Mouse (Mus musculus) neutrophil, adult 65 days (primary cell): ENCODE results near the gene Prkaca. TPM values are rescaled to one million over a fixed set of nuclear protein-coding genes. Genes with fewer than 3 reads are reported as not detected.

Source experiments
- total RNA-seq: library from RNA; stranded (reverse); gene quantifications from 2 replicates; pipeline ENCODE4 v1.2.4, GENCODE M21; 2023

The Prkaca gene
- 29.2 and 30.6 TPM in 2 replicates for total RNA-seq

GRCm38 (mm10) chr8:83972150-83973120 lies at the start of gene Prkaca:
Prkaca (plus strand) TSS chr8:83972993.

GRCm38 (mm10) chr8:83955106-83955957 lies 17.5 kb upstream of the Prkaca start, which contains the start of the genes Gm10644 and Asf1b:
Gm10644 (minus strand) TSS chr8:83955205.
Asf1b (plus strand) TSS chr8:83955507.

DNA sequence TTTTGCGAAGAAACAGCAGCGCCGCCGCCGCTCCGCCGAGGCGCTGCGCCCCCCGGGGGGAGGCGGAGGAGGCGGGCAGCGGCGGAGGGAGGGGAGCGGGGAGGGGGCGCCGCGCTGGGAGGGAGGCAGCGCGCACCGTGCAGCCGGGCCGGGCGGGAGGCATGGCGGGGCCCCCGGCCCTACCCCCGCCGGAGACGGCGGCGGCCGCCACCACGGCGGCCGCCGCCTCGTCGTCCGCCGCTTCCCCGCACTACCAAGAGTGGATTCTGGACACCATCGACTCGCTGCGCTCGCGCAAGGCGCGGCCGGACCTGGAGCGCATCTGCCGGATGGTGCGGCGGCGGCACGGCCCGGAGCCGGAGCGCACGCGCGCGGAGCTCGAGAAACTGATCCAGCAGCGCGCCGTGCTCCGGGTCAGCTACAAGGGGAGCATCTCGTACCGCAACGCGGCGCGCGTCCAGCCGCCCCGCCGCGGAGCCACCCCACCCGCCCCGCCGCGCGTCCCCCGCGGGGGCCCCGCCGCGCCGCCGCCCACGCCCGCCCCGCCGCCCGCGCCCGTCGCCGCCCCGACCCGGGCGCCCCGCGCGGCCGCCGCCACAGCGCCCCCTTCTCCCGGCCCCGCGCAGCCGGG lies 24.8 kb downstream of the Prkaca start, which contains the start of gene Samd1:
Gene Samd1 (plus strand): TSS at position 162 of the 631 bp plus-strand sequence.

DNA sequence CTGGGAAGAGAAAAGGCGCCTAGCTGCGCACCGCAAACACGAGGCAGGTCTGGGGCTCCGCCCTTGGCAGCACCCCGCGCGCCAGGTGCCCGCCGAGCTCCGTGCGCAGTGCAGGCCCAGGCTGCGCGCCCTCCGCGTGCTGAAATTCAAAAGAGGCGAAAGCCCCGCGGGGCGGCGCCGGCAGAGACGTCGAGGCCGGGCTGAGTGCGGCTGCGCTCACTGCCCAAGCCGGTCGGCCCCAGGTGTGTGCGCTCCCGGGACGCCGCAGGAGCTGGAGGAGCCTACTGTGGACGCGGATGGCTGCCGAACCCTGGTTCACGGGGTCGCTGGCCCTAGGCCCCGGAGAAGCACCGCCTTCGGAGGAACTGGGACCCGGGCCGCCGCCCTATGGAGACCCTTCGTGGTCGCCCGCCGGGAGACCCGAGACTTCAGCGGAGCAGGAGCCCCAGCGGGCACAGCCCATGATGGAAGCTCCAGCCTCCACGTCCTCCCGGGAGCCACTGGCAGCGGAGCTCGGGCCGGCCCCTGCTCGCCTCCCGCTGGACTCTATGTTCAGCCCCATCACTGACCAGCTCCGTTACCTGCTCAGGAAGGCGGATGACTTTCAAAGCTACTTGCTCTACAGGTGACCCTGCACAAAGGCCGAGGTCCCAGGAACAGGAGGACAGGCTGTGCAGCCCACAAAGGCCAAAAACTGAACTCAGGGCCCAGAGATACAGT lies 28.6 kb downstream of the Prkaca start, which contains the start of gene 1700067K01Rik:
Gene 1700067K01Rik (plus strand): TSS at position 222 of the 720 bp plus-strand sequence.

GRCm38 (mm10) chr8:84011705-84012498 lies 39.1 kb downstream of the Prkaca start, which contains the start of gene 2210011C24Rik:
2210011C24Rik (minus strand) TSS chr8:84012171.

DNA sequence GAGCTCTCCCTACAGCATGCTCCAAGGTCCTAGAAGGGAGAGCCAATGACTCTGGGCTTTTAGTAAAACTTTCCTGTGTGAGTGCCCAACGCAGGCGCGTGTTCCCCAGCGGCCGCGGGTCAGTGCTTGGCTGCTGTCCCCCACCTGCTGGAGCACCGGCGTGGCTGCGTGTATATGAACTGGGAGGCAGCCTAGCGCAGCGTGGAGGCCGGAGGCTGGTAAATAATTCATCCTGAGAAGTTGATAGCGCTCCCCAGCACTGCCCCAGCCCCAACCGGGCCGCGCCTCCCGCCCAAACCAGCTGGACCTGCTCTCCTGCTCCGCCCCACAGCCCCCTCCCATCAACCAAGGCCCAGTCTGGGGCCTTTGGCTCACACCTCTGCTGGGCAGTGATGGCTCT lies 48.3 kb downstream of the Prkaca start, which contains the start of gene Palm3:
Gene Palm3 (plus strand): TSS at position 376 of the 400 bp plus-strand sequence.

DNA sequence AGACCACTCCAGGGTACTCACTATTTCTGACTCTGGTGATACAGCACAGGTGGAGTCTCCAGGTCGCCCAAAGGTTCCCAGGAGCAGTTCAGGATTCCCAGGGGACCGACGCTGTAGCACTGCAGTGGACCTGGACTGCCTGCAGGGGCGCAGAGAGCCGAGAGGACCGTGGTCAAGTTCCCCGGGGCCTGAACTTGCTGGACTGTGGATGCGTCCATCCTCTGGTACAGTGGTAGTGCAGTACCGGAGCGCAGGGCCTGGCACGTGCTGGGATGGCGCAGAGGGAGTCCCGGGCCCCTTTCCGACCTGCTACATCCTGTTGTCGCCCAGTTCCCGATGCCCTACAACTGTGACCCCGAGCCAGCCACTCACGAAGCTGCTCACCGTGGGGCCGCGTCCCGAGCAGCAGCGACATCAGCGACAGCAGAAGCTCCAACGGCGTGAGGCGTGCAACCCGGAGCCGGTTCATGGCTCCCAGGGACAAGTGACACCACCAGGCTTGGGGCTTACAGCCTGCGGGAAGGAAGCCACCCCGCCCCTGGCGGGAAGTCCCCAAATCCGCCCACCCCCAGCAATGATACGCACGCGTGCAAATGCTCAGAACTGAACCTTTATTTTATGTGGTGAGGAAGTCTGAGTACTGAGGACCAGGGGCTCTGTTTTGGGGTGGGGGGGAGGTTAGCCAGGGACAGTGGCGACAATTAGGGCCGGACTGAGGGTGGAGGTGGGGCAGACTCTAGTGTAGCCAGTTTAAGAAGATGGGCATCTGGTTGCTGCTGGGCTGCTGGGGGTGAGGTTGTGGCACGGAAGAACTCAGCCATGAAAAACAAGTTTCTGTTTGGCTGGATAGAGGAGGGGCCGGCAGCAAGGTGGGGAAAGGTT lies 69.5 kb downstream of the Prkaca start, which contains the start of gene Il27ra:
Gene Il27ra (minus strand): TSS at position 524 of the 882 bp plus-strand sequence.

DNA sequence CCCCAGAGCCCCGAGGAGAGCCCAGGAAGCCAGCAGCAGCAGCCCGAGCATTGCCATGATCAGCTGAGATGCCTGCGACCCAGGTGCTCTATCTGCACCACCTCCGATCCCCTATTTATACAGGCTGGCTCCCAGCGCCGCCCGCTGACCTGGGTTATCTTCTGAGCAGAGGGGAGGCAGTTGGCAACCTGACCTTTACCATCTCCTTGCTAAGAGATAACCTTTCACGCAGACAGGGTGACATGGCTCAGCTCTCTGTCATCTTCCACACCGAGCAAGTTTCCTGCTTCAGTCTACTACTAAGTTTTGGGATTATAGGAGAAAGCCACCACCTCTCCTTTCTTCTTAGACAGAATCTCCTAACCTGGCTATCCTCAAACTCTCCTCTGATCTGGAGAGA lies 72.1 kb downstream of the Prkaca start, which contains the start of gene Rln3:
Gene Rln3 (minus strand): TSS at position 101 of the 400 bp plus-strand sequence.

Other genes with a start within 250 kb of the Prkaca start
- gene Adgre5, start 231.7 kb upstream of the Prkaca start, total RNA-seq, result 1,138 and 1,301 TPM in 2 replicates
- 1.8 and 2.1 TPM in 2 replicates for gene Adgrl1, start 72.9 kb upstream of the Prkaca start, total RNA-seq
- 0.16 TPM in 1 of 2 replicates, not detected in the other for gene Gm10644, start 17.8 kb upstream of the Prkaca start, total RNA-seq
- 39.2 and 41.4 TPM in 2 replicates for gene Asf1b, start 17.5 kb upstream of the Prkaca start, total RNA-seq
- gene Samd1, start 24.7 kb downstream of the Prkaca start, total RNA-seq, result 28.4 and 32.0 TPM in 2 replicates
- gene 1700067K01Rik, start 28.5 kb downstream of the Prkaca start, total RNA-seq, result not detected in 2 replicates
- gene 2210011C24Rik, start 39.2 kb downstream of the Prkaca start, total RNA-seq, result not detected in 2 replicates
- 0.16 TPM in 1 of 2 replicates, not detected in the other for gene Palm3, start 48.5 kb downstream of the Prkaca start, total RNA-seq
- gene Il27ra, start 69.6 kb downstream of the Prkaca start, total RNA-seq, result 0.77 and 1.6 TPM in 2 replicates
- not detected in 2 replicates for gene Rln3, start 72.0 kb downstream of the Prkaca start, total RNA-seq
- gene Gm10643, start 92.1 kb downstream of the Prkaca start, total RNA-seq, result 2.9 and 3.0 TPM in 2 replicates
- 61.0 and 67.9 TPM in 2 replicates for gene Rfx1, start 93.8 kb downstream of the Prkaca start, total RNA-seq
- gene Dcaf15, start 131.8 kb downstream of the Prkaca start, total RNA-seq, result 24.7 and 26.8 TPM in 2 replicates
- gene Podnl1, start 153.0 kb downstream of the Prkaca start, total RNA-seq, result 0.28 TPM in 1 of 2 replicates, not detected in the other
- 14.9 and 20.3 TPM in 2 replicates for gene Cc2d1a, start 174.9 kb downstream of the Prkaca start, total RNA-seq
- 0.28 TPM in 1 of 2 replicates, not detected in the other for gene 4930432K21Rik, start 175.0 kb downstream of the Prkaca start, total RNA-seq
- not detected in 2 replicates for gene Nanos3, start 212.2 kb downstream of the Prkaca start, total RNA-seq